Mouse (Mus musculus): Measurements from ENCODE around the gene Fbxl17. TPM values are rescaled to one million over a fixed set of nuclear protein-coding genes. Genes with fewer than 3 reads are reported as not detected.

Gene Fbxl17
- total RNA-seq, 2 experiments from 2014 or later, result 4.5 to 15.5 TPM

- ATAC-seq (replicated peaks; ENCODE audit: poor library complexity), result no peak
Observed at GRCm38 (mm10) chr17:63172697-63173096, 327.1 kb downstream of the Fbxl17 start.

GRCm38 (mm10) chr17:63171890-63172491 is 327.8 kb downstream of the Fbxl17 start:
- no peak for ATAC-seq (replicated peaks; ENCODE audit: poor library complexity)

- ATAC-seq (replicated peaks; ENCODE audit: poor library complexity), result no peak
Observed at GRCm38 (mm10) chr17:63171264-63171663, 328.6 kb downstream of the Fbxl17 start.

- 0 out of 2 replicates have a peak, but pooled peaks have one; percentile 34 for ATAC-seq (replicated peaks; ENCODE audit: poor library complexity)
Observed at GRCm38 (mm10) chr17:63168019-63168788, 331.6 kb downstream of the Fbxl17 start.

GRCm38 (mm10) chr17:63167248-63167647 is 332.6 kb downstream of the Fbxl17 start:
- ATAC-seq (replicated peaks; ENCODE audit: poor library complexity), result no peak

GRCm38 (mm10) chr17:63166692-63167091 is 333.1 kb downstream of the Fbxl17 start:
- no peak for ATAC-seq (replicated peaks; ENCODE audit: poor library complexity)

- ATAC-seq (replicated peaks; ENCODE audit: poor library complexity), result no peak
Observed at GRCm38 (mm10) chr17:63165847-63166246, 334.0 kb downstream of the Fbxl17 start.

- 0 out of 2 replicates have a peak, but pooled peaks have one; percentile 34 for ATAC-seq (replicated peaks; ENCODE audit: poor library complexity)
Observed at GRCm38 (mm10) chr17:63164289-63164688, 335.5 kb downstream of the Fbxl17 start.

GRCm38 (mm10) chr17:63161953-63162352 is 337.9 kb downstream of the Fbxl17 start:
- ATAC-seq (replicated peaks; ENCODE audit: poor library complexity), result no peak

GRCm38 (mm10) chr17:63159196-63159595 is 340.6 kb downstream of the Fbxl17 start:
- no peak for ATAC-seq (replicated peaks; ENCODE audit: poor library complexity)

- ATAC-seq (replicated peaks; ENCODE audit: poor library complexity), result no peak
Observed at GRCm38 (mm10) chr17:63158436-63158835, 341.4 kb downstream of the Fbxl17 start.

- ATAC-seq (replicated peaks; ENCODE audit: poor library complexity), result no peak
Observed at GRCm38 (mm10) chr17:63157906-63158305, 341.9 kb downstream of the Fbxl17 start.

GRCm38 (mm10) chr17:63157019-63157418 is 342.8 kb downstream of the Fbxl17 start:
- no peak for ATAC-seq (replicated peaks; ENCODE audit: poor library complexity)

GRCm38 (mm10) chr17:63146514-63146913 is 353.3 kb downstream of the Fbxl17 start:
- no peak for ATAC-seq (replicated peaks; ENCODE audit: poor library complexity)

GRCm38 (mm10) chr17:63145751-63146491 is 353.9 kb downstream of the Fbxl17 start:
- no peak for ATAC-seq (replicated peaks; ENCODE audit: poor library complexity)

GRCm38 (mm10) chr17:63145311-63145741 is 354.5 kb downstream of the Fbxl17 start:
- no peak for ATAC-seq (replicated peaks; ENCODE audit: poor library complexity)

GRCm38 (mm10) chr17:63143825-63144224 is 356.0 kb downstream of the Fbxl17 start:
- no peak for ATAC-seq (replicated peaks; ENCODE audit: poor library complexity)

- no peak for ATAC-seq (replicated peaks; ENCODE audit: poor library complexity)
Observed at GRCm38 (mm10) chr17:63134805-63135204, 365.0 kb downstream of the Fbxl17 start.

GRCm38 (mm10) chr17:63122427-63122826 is 377.4 kb downstream of the Fbxl17 start:
- no peak for ATAC-seq (replicated peaks; ENCODE audit: poor library complexity)

GRCm38 (mm10) chr17:63119701-63120100 is 380.1 kb downstream of the Fbxl17 start:
- no peak for ATAC-seq (replicated peaks; ENCODE audit: poor library complexity)

- no peak for ATAC-seq (replicated peaks; ENCODE audit: poor library complexity)
Observed at GRCm38 (mm10) chr17:63119077-63119476, 380.7 kb downstream of the Fbxl17 start.

- ATAC-seq (replicated peaks; ENCODE audit: poor library complexity), result no peak
Observed at GRCm38 (mm10) chr17:63117130-63117529, 382.7 kb downstream of the Fbxl17 start.
